Mouse (Mus musculus): ENCODE measurements around the gene Gm12355.

- no peak for TF ChIP-seq CTCF (IDR thresholded peaks at IDR 0.05; ENCODE audit: insufficient read depth, low read length)
- TF ChIP-seq POLR2A (IDR thresholded peaks at IDR 0.05; ENCODE audit: borderline replicate concordance, extremely low read depth, low read depth, low read length), result no peak
Observed at GRCm38 (mm10) chr11:98577776-98578175, 47.7 kb downstream of the Gm12355 start.

Data from lung, adult 2 months (tissue).